8 mouse cellular contexts compared by ENCODE assay signal in genomic region chr10:52232196-52233176, GRCm38 (mm10). TPM values are rescaled to one million over a fixed set of nuclear protein-coding genes. Genes with fewer than 3 reads are reported as not detected.
DNase-seq lines count a peak whose midpoint lies in the region; ATAC-seq lines count a peak whose summit lies in the region.

No protein-coding gene starts in this region.

- ATAC-seq in neural tube, embryonic 14.5 days (ENCODE audit: low read depth): peak; percentile 26

- H3K4me3 ChIP-seq in neural tube, embryonic 14.5 days (ENCODE audit: low read depth, low read length): peak overlapping the region; percentile 80

- no peaks in the 10 kb centered on the region for H3K9me3 ChIP-seq in neural tube, embryonic 14.5 days (ENCODE audit: control insufficient read depth, low read length)

- WGBS in neural tube, embryonic 14.5 days: 12% methylated on average over 21 of the region's 21 CpGs

- H3K4me1 ChIP-seq in neural tube, embryonic 14.5 days (ENCODE audit: control insufficient read depth, insufficient read depth, low read length): no peaks in the 10 kb centered on the region

- peak overlapping the region; percentile 79 for H3K4me2 ChIP-seq in neural tube, embryonic 14.5 days (ENCODE audit: low read depth, low read length)

- H3K36me3 ChIP-seq in neural tube, embryonic 14.5 days (ENCODE audit: control insufficient read depth, insufficient read depth, low read length): no peaks in the 10 kb centered on the region

- peak overlapping the region; percentile 82; the same call in 1 of the 2 replicates for H3K9ac ChIP-seq in neural tube, embryonic 14.5 days (replicated peaks; ENCODE audit: low read depth, low read length)

- H3K27ac ChIP-seq in neural tube, embryonic 14.5 days (ENCODE audit: low read depth, low read length): no peak overlapping the region

- H3K27me3 ChIP-seq in neural tube, embryonic 14.5 days (ENCODE audit: control insufficient read depth, insufficient read depth, low read length): no peaks in the 10 kb centered on the region

- peak; percentile 22 for DNase-seq in urinary bladder, postnatal 14 days (ENCODE audit: low spot score)
- no peak for DNase-seq in urinary bladder, postnatal 10 days (ENCODE audit: low spot score)
- peak; percentile 69 for DNase-seq in cerebellum, postnatal 10 days
- peak; percentile 26 for DNase-seq in heart, adult 8-10 months (ENCODE audit: low spot score)
- peak; percentile 74 for DNase-seq in kidney, adult 18-20 months
- DNase-seq in lung, adult 18-20 months: peak; percentile 31 to 39
- DNase-seq in MN1 (ENCODE audit: low spot score): no peak

RNA-seq across cellular contexts. Expression of gene Dcbld1, which starts 0.9 kb away (rescaled TPM):
- 1 to 10 TPM; 3.4 to 4.4 (median 4.0) TPM for total RNA-seq in heart, adult 8-10 months (2022)
- polyA plus RNA-seq in neural tube, embryonic 14.5 days (2014; fragmentation: Nextera tagmentation; extraction: Ambion mirVana): 28.9 and 36.0 TPM in 2 replicates

RNA-seq across cellular contexts. Expression of gene Ros1, which starts 37.4 kb away (rescaled TPM):
- total RNA-seq in heart, adult 8-10 months (2022): under 1 TPM in 1 of 4 experiments, not detected in 3; 0.03 TPM
- polyA plus RNA-seq in neural tube, embryonic 14.5 days (2014; fragmentation: Nextera tagmentation; extraction: Ambion mirVana): 0.04 TPM in 1 of 2 replicates, not detected in the other

Comparison
In these comparisons a context has a peak if more than half of its experiments do, and no peak if none do; other contexts are left out.
1. DNase-seq: peak in urinary bladder, postnatal 14 days (single experiment), cerebellum, postnatal 10 days (2 of 2), heart, adult 8-10 months (single experiment), kidney, adult 18-20 months (single experiment) and lung, adult 18-20 months (2 of 2); none in urinary bladder, postnatal 10 days (single experiment) and MN1 (single experiment).